Mouse (Mus musculus) limb, embryonic 14.5 days (tissue): ENCODE measurements at regions not wholly inside any gene's neighbourhood (a gene's known extent, or its start where the extent isn't known, plus 50 kb on each side); places are given as distances from the start of the nearest gene placed in this dataset.

Experiments used
- ATAC-seq: fragments of 200-750 bp; cut with Nextera tagmentation; 2 replicates; pipeline ENCODE4 v1.8.0; 2017; ENCODE audit warnings: low read depth, moderate number of reproducible peaks, moderate TSS enrichment; ENCODE audit not compliant: low FRiP score
- DNase-seq: peaks from one replicate; pipeline ENCODE4 v3.0.0-alpha.2; 2015; ENCODE audit warnings: low spot score
- H3K27ac ChIP-seq: fragments of 300-500 bp; sonication (generic); replicated peaks from 2 replicates; pipeline ENCODE4 v1.5.1; 2014; ENCODE audit warnings: low read depth, mild to moderate bottlenecking, low read length, moderate library complexity, mixed read lengths
- H3K27me3 ChIP-seq: fragments of 300-500 bp; sonication (generic); 2 replicates; pipeline ENCODE4 v1.6.1; 2014; ENCODE audit warnings: low read length, mixed read lengths; ENCODE audit not compliant: control insufficient read depth, insufficient read depth
- H3K36me3 ChIP-seq: fragments of 300-500 bp; sonication (generic); 2 replicates; pipeline ENCODE4 v1.6.1; 2014; ENCODE audit warnings: mild to moderate bottlenecking, low read length, moderate library complexity, mixed read lengths; ENCODE audit not compliant: control insufficient read depth, insufficient read depth
- H3K4me1 ChIP-seq: fragments of 300-500 bp; sonication (generic); 2 replicates; pipeline ENCODE4 v1.6.1; 2014; ENCODE audit warnings: antibody characterized with exemption, low read length, mixed read lengths; ENCODE audit not compliant: control insufficient read depth, insufficient read depth
- H3K4me2 ChIP-seq: fragments of 300-500 bp; sonication (generic); replicated peaks from 2 replicates; pipeline ENCODE4 v1.6.1; 2014; ENCODE audit warnings: low read depth, mild to moderate bottlenecking, low read length, moderate library complexity; ENCODE audit not compliant: severe bottlenecking
- H3K4me3 ChIP-seq: fragments of 300-500 bp; sonication (generic); replicated peaks from 2 replicates; pipeline ENCODE4 v1.5.1; 2014; ENCODE audit warnings: low read length
- H3K9ac ChIP-seq: fragments of 300-500 bp; sonication (generic); 2 replicates; pipeline ENCODE4 v1.6.1; 2014; ENCODE audit warnings: mild to moderate bottlenecking, low read depth, low read length, moderate library complexity; ENCODE audit not compliant: severe bottlenecking
- H3K9me3 ChIP-seq: fragments of 300-500 bp; sonication (generic); 2 replicates; pipeline ENCODE4 v1.6.1; 2016; ENCODE audit warnings: low read length; ENCODE audit not compliant: control insufficient read depth
- POLR2A ChIP-seq: fragments of 200-500 bp; IDR thresholded peaks from 2 replicates; pipeline ENCODE4 v1.8.0; 2012; ENCODE audit warnings: inconsistent platforms, mild to moderate bottlenecking, moderate library complexity, borderline replicate concordance; ENCODE audit not compliant: insufficient read depth, insufficient read length; ENCODE audit errors: extremely low read depth
- WGBS: fragments of 180-500 bp; shearing (Covaris S2); extraction: QIAGEN DNeasy Blood & Tissue Kit; methylation state at CpG from one replicate; pipeline ENCODE4 v1.1.7; 2014; 5-methylcytosine and 5-hydroxymethylcytosine counted together

DNA sequence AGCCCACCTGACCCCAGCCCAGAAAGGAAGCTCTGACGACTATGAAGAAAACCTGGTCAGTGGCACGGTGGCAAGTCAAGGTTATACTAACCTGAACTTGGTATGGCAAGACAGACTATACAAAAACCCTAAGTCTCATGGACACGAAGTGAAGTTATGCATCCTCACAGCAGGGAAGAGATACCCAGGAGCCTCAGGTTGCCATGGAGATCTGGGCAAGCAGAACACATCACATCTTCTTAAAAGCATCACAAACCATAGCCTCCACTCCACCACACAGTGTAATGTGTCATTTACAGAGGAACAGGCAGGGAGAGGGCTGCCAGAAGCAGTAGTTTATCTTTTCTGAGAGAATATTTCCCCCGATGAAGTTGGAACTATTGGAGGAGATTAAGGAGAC, 146.5 kb downstream of the Slc39a8 start:
- no peak overlapping the region for H3K4me3 ChIP-seq
- H3K27ac ChIP-seq = no peak overlapping the region
- H3K4me1 ChIP-seq = no peaks in the 10 kb centered on the region
- 70% methylated on average over 4 of the region's 4 CpGs for WGBS
- H3K9ac ChIP-seq = no peak overlapping the region
- no peak for DNase-seq
- no peak for ATAC-seq
- H3K27me3 ChIP-seq = no peaks in the 10 kb centered on the region
- H3K36me3 ChIP-seq = no peaks in the 10 kb centered on the region
- H3K9me3 ChIP-seq = no peaks in the 10 kb centered on the region
- no peak for TF ChIP-seq POLR2A
- no peak overlapping the region for H3K4me2 ChIP-seq

DNA sequence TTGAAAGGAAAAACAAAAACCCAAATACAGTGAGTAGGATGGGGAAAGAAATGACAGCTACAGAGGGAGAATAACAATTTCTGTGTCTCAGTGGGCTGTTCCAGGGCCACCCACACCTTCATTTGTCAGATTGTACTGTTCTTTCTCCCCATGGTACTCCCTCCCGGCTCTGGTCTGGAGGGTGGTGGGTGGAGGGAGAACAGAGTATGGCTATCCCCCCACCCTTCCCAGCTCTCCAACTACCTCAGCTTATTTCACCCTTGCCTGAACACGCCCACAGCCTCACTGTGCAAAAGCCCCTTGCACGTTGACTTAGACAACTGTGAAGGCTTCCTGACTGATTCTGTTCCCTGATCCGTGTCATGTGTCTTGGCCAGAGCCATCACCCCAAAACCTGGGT, 147.3 kb downstream of the Slc39a8 start:
- ATAC-seq (no peak), DNase-seq (no peak)
- H3K4me1 ChIP-seq = no peaks in the 10 kb centered on the region
- no peaks in the 10 kb centered on the region for H3K36me3 ChIP-seq
- no peak for TF ChIP-seq POLR2A
- no peaks in the 10 kb centered on the region for H3K27me3 ChIP-seq
- H3K9me3 ChIP-seq = no peaks in the 10 kb centered on the region
- 83% methylated on average over 3 of the region's 4 CpGs for WGBS
- no peak overlapping the region for H3K27ac ChIP-seq
- H3K4me2 ChIP-seq = no peak overlapping the region
- no peak overlapping the region for H3K4me3 ChIP-seq
- no peak overlapping the region for H3K9ac ChIP-seq

DNA sequence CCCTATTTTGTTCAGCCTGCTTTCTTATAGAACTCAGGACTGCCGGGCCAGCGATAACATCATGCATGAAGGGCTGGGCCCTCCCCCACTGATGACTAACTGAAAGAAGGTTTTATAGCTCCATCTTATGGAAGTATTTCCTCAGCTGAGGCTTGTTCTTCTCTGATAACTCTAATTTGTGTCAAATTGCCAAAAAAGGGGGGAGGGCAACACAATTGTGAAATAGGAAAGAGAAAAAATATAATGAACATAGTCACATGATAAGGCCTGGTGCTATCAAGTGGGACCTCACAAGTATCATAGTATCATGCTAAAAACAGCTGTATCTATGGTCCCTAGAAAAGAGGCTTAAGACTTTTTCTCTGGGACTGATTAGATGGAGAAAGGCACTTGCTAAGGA, 148.2 kb downstream of the Slc39a8 start:
- no peak for TF ChIP-seq POLR2A
- H3K27ac ChIP-seq = no peak overlapping the region
- H3K4me3 ChIP-seq = no peak overlapping the region
- 82% methylated on average over 2 of the region's 2 CpGs for WGBS
- DNase-seq (no peak), ATAC-seq (no peak)
- H3K9me3 ChIP-seq = no peaks in the 10 kb centered on the region
- H3K4me2 ChIP-seq = no peak overlapping the region
- H3K4me1 ChIP-seq = no peaks in the 10 kb centered on the region
- H3K9ac ChIP-seq = no peak overlapping the region
- H3K27me3 ChIP-seq = no peaks in the 10 kb centered on the region
- H3K36me3 ChIP-seq = no peaks in the 10 kb centered on the region

DNA sequence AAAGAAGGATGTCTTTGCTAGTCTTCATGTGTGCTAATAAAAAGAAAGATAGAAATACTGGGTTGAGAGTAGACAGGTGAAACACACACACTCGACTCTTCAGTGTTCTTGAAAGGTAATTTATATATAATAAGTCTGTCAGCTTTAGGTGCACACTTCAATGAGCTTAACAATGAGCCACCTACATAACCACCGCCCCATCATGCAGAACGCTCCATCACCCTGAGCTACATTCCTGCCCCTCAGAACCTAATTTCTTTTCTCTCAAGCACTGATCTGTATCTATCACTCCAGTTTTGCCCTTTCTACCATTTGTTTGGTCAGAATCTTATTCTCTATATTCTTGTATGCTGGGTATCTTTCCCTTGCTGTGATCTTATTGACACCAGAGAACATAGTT, 148.8 kb downstream of the Slc39a8 start:
- no peak overlapping the region for H3K4me2 ChIP-seq
- no peaks in the 10 kb centered on the region for H3K9me3 ChIP-seq
- ATAC-seq (no peak), DNase-seq (no peak)
- no peaks in the 10 kb centered on the region for H3K4me1 ChIP-seq
- H3K27me3 ChIP-seq = no peaks in the 10 kb centered on the region
- H3K9ac ChIP-seq = no peak overlapping the region
- no peaks in the 10 kb centered on the region for H3K36me3 ChIP-seq
- no peak overlapping the region for H3K4me3 ChIP-seq
- WGBS = 78% methylated on average over 3 of the region's 3 CpGs
- no peak for TF ChIP-seq POLR2A
- H3K27ac ChIP-seq = no peak overlapping the region

DNA sequence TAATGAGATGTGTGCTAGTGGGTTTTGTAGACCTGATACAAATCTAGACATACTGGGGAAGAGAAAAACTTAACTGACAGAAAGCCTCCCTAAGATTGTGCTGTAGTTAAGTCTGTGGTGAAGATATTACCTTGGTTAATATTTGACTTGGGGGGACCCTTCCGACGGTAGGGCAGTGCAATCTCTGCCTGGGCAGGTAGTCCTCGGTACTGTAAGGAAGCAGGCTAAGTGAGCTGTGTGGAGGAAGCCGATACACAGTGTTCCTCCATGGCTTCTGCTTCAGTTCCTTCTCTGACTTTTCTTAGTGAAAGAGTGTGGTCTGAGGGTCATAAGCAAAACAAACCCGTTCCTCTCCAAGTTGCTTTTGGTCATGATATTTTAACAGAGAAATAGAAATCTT, 149.7 kb downstream of the Slc39a8 start:
- H3K9ac ChIP-seq = no peak overlapping the region
- H3K4me1 ChIP-seq = no peaks in the 10 kb centered on the region
- no peak overlapping the region for H3K4me2 ChIP-seq
- H3K27me3 ChIP-seq = no peaks in the 10 kb centered on the region
- ATAC-seq (no peak), DNase-seq (no peak)
- TF ChIP-seq POLR2A = no peak
- no peaks in the 10 kb centered on the region for H3K36me3 ChIP-seq
- no peak overlapping the region for H3K4me3 ChIP-seq
- H3K27ac ChIP-seq = no peak overlapping the region
- 90% methylated on average over 5 of the region's 5 CpGs for WGBS
- H3K9me3 ChIP-seq = no peaks in the 10 kb centered on the region

DNA sequence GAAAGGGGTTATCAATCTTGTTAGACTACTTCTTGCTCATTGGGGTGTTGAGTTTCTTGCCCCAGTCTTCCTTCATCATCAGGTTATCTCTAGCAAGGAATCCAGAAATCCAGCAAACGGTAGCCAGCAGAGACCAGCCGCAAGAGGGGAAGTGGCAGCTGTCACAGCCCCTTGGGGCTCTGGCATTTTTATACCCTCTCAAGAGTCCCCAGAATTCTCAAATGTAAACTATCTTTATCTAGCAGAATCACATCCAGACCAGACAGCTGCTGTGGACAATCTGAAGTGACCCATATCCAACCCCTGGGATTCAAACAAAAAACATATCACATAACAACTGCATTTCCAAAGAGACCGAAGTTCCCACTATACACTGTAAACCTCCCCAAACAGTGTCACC, 162.1 kb downstream of the Slc39a8 start:
- DNase-seq (no peak), ATAC-seq (peak; percentile 68; the same call in 1 of the 2 replicates)
- H3K4me3 ChIP-seq = no peak overlapping the region
- no peak overlapping the region for H3K27ac ChIP-seq
- H3K27me3 ChIP-seq = no peaks in the 10 kb centered on the region
- H3K9me3 ChIP-seq = no peaks in the 10 kb centered on the region
- H3K36me3 ChIP-seq = no peaks in the 10 kb centered on the region
- H3K9ac ChIP-seq = no peak overlapping the region
- H3K4me1 ChIP-seq = no peaks in the 10 kb centered on the region
- no peak for TF ChIP-seq POLR2A
- WGBS = 71% methylated on average over 3 of the region's 3 CpGs
- H3K4me2 ChIP-seq = no peak overlapping the region
